Mouse (Mus musculus) splenic B cell, adult 2 months (primary cell): ENCODE data around the gene Trnp1.

Source experiments
- DNase-seq: peaks from one replicate; pipeline ENCODE4 v3.0.0-alpha.2; 2011; ENCODE audit warnings: low read depth, low spot score
- H3K27me3 ChIP-seq: 2 replicates; pipeline ENCODE4 v1.6.1; 2012; ENCODE audit warnings: mild to moderate bottlenecking, low read length, moderate library complexity, mixed read lengths; ENCODE audit not compliant: control insufficient read depth, poor library complexity, insufficient read depth, severe bottlenecking
- H3K36me3 ChIP-seq: 2 replicates; pipeline ENCODE4 v1.6.1; 2012; ENCODE audit warnings: mild to moderate bottlenecking, low read length, moderate library complexity, mixed read lengths; ENCODE audit not compliant: control insufficient read depth, poor library complexity, insufficient read depth, severe bottlenecking

Gene Trnp1

GRCm38 (mm10) chr4:133460006-133460405 lies 38.3 kb downstream of the Trnp1 start:
- no peaks in the 10 kb centered on the region for H3K36me3 ChIP-seq
- H3K27me3 ChIP-seq = no peaks in the 10 kb centered on the region
- no peak for DNase-seq

GRCm38 (mm10) chr4:133458044-133458443 lies 40.3 kb downstream of the Trnp1 start:
- no peak for DNase-seq
- H3K36me3 ChIP-seq = no peaks in the 10 kb centered on the region
- H3K27me3 ChIP-seq = no peaks in the 10 kb centered on the region

- H3K27me3 ChIP-seq = no peaks in the 10 kb centered on the region
- DNase-seq = no peak
- no peaks in the 10 kb centered on the region for H3K36me3 ChIP-seq
Observed at GRCm38 (mm10) chr4:133452433-133452832, 45.9 kb downstream of the Trnp1 start.

- DNase-seq = peak; percentile 88
- Histone ChIP-seq H3K36me3 (no peaks in the 10 kb centered on the region), H3K27me3 (no peaks in the 10 kb centered on the region)
Observed at GRCm38 (mm10) chr4:133451536-133451935, 46.8 kb downstream of the Trnp1 start.

GRCm38 (mm10) chr4:133449726-133450125 lies 48.6 kb downstream of the Trnp1 start:
- Histone ChIP-seq H3K36me3 (no peaks in the 10 kb centered on the region), H3K27me3 (no peaks in the 10 kb centered on the region)
- peak; percentile 75 for DNase-seq

- Histone ChIP-seq H3K27me3 (no peaks in the 10 kb centered on the region), H3K36me3 (no peaks in the 10 kb centered on the region)
- peak; percentile 25 for DNase-seq
Observed at GRCm38 (mm10) chr4:133448708-133449388, 49.5 kb downstream of the Trnp1 start.

GRCm38 (mm10) chr4:133447967-133448366 lies 50.4 kb downstream of the Trnp1 start:
- Histone ChIP-seq H3K27me3 (no peaks in the 10 kb centered on the region), H3K36me3 (no peaks in the 10 kb centered on the region)
- DNase-seq = no peak

- no peaks in the 10 kb centered on the region for H3K36me3 ChIP-seq
- no peaks in the 10 kb centered on the region for H3K27me3 ChIP-seq
- no peak for DNase-seq
Observed at GRCm38 (mm10) chr4:133447366-133447765, 51.0 kb downstream of the Trnp1 start.

- H3K27me3 ChIP-seq = no peaks in the 10 kb centered on the region
- no peaks in the 10 kb centered on the region for H3K36me3 ChIP-seq
- DNase-seq = no peak
Observed at GRCm38 (mm10) chr4:133445727-133446126, 52.6 kb downstream of the Trnp1 start.

GRCm38 (mm10) chr4:133443085-133443484 lies 55.3 kb downstream of the Trnp1 start:
- H3K27me3 ChIP-seq = no peaks in the 10 kb centered on the region
- DNase-seq = no peak
- H3K36me3 ChIP-seq = no peaks in the 10 kb centered on the region

- Histone ChIP-seq H3K36me3 (no peaks in the 10 kb centered on the region), H3K27me3 (no peaks in the 10 kb centered on the region)
- no peak for DNase-seq
Observed at GRCm38 (mm10) chr4:133442194-133442593, 56.2 kb downstream of the Trnp1 start.
